8 mouse cellular contexts compared by ENCODE assay signal in the genomic region with DNA sequence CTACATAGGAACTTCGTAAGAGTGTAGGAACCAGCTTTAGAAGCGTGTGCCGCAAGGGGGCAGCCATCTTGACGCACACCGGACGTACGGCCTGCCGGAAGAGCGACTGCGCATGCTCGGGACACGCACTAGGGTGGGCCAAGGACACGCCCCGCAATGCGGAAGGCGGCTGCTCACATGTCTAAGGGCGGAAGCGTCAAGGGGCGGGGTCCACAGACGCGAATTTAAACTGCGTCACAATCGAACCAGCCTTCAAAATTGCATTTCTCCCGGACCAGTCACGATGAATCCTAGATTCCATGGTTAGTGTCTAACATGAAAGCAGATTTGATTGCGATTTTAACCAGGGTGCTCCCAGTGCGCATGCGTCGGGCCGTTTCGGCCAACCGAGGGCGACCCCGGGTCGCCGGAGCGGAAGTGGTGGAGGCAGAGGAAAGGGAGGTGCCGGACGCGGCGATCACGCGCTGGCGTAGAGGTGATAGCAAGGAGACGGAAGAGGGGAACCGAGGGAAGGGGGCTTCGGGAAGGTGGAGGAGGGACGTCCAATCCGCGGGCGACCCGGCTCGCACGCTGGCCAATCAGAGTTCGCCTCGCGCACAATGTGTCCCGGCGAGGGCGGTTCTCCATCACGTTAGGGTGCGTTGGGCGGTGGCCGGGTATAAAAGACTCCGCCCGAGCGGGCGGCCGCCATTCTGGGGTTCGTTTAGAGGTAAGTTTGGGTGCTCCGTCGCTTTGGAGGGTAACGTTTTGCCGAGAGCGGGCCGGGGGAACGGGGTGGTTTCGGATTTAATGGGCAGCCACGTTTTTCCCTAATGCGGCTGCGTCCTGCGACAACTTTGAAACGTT. TPM values are rescaled to one million over a fixed set of nuclear protein-coding genes. Genes with fewer than 3 reads are reported as not detected.
DNase-seq lines count a peak whose midpoint lies in the region; ATAC-seq and TF ChIP-seq lines count a peak whose summit lies in the region.

Gene Mrps18b, minus strand, starts transcription at position 93 of the 846 bp plus-strand sequence.
Gene Ppp1r10, plus strand, starts transcription at position 138 of the 846 bp plus-strand sequence.

- no peaks in the 10 kb centered on the region for H3K27me3 ChIP-seq in forebrain, embryonic 15.5 days

- TF ChIP-seq CTCF in lung, adult 2 months (IDR thresholded peaks at IDR 0.05; ENCODE audit: insufficient read depth, low read length), result 0 out of 2 replicates have a peak, but pooled peaks have one; percentile 29

- peak; percentile 100 for TF ChIP-seq POLR2A in lung, adult 2 months (IDR thresholded peaks at IDR 0.05; ENCODE audit: borderline replicate concordance, extremely low read depth, low read depth, low read length)

- peak; percentile 95 for ATAC-seq in forebrain, embryonic 15.5 days (replicated peaks)
- peak; percentile 83 for ATAC-seq in neutrophil, adult 5-6 weeks (ENCODE audit: extremely low read depth, insufficient number of reproducible peaks, low FRiP score, poor library complexity, severe bottlenecking)

- H3K36me3 ChIP-seq in ES-E14 (ENCODE audit: control insufficient read depth, insufficient read depth, low read length, poor library complexity, severe bottlenecking), result peaks cover 33% of the 10 kb centered on the region
- H3K36me3 ChIP-seq in forebrain, embryonic 15.5 days, result peaks cover 7% of the 10 kb centered on the region; the same call in 1 of the 2 replicates

- H3K4me3 ChIP-seq in ES-E14 (ENCODE audit: insufficient read depth in 1 of 2, low read depth in 1 of 2, low read length in 2 of 2, poor library complexity in 1 of 2, severe bottlenecking in 1 of 2), result peak within 1 kb of the TSS; percentile 78 to 93
- H3K4me3 ChIP-seq in forebrain, embryonic 15.5 days, result peak within 1 kb of the TSS; percentile 77
- H3K4me3 ChIP-seq in lung, adult 2 months (replicated peaks; ENCODE audit: extremely low read depth, low read depth, low read length), result peak within 1 kb of the TSS; percentile 99

- H3K4me1 ChIP-seq in ES-E14 (ENCODE audit: control insufficient read depth in 2 of 2, insufficient read depth in 2 of 2, low read length in 2 of 2, poor library complexity in 1 of 2), result peaks cover 0 to 10% of the 10 kb centered on the region in 2 experiments; a peak in 2 of 4 replicates
- H3K4me1 ChIP-seq in forebrain, embryonic 15.5 days, result peaks cover 37% of the 10 kb centered on the region
- H3K4me1 ChIP-seq in lung, adult 2 months (ENCODE audit: control insufficient read depth, insufficient read depth, low read length), result peaks cover 23% of the 10 kb centered on the region

- DNase-seq in ES-E14 (ENCODE audit: low read depth, low spot score), result peak; percentile 96
- DNase-seq in cerebellum, adult 11-12 months, result peak; percentile 100
- peak; percentile 100 for DNase-seq in heart, postnatal 25 days (ENCODE audit: low spot score)
- DNase-seq in layer of hippocampus, adult 18-20 months (ENCODE audit: low spot score in 2 of 2), result peak; percentile 99 to 100
- DNase-seq in lung, adult 2 months, result peak; percentile 98
- peak; percentile 99 to 100 for DNase-seq in thymus, adult 18-20 months

- H3K27ac ChIP-seq in ES-E14 (ENCODE audit: insufficient read depth, low read depth, low read length, poor library complexity, severe bottlenecking), result peak within 1 kb of the TSS; percentile 98
- peak within 1 kb of the TSS; percentile 99 for H3K27ac ChIP-seq in forebrain, embryonic 15.5 days (replicated peaks)

- in situ Hi-C loops in ES-E14 (cut with MboI; ENCODE audit: low sequenced_read_pairs in 2 of 2, unreplicated experiment in 2 of 2), result no loop called here

- WGBS in forebrain, embryonic 15.5 days, result under 1% methylated on average over 83 of the region's 83 CpGs
- WGBS in lung, adult 2 months, result under 1% methylated on average over 83 of the region's 83 CpGs

- H3K4me2 ChIP-seq in forebrain, embryonic 15.5 days (replicated peaks), result peak within 1 kb of the TSS; percentile 82

- no peaks in the 10 kb centered on the region for H3K9me3 ChIP-seq in ES-E14 (ENCODE audit: control insufficient read depth, insufficient read depth, low read depth, low read length)
- no peaks in the 10 kb centered on the region for H3K9me3 ChIP-seq in forebrain, embryonic 15.5 days

- intact Hi-C loops in heart, postnatal 25 days (cut with DNase I), result loop anchor here (5.0 kb wide), 1 partner anchor 79 kb away; the partner anchor contains the start of gene Tubb5

- peak within 1 kb of the TSS; percentile 96 for H3K9ac ChIP-seq in ES-E14 (ENCODE audit: insufficient read depth, low read depth, low read length, poor library complexity, severe bottlenecking)
- peak within 1 kb of the TSS; percentile 92 for H3K9ac ChIP-seq in forebrain, embryonic 15.5 days (replicated peaks)

TF ChIP-seq in ES-E14, 5 proteins besides CTCF, POLR2A, EP300 and RAD21:
- TF ChIP-seq ZNF384 (IDR thresholded peaks at IDR 0.05; ENCODE audit: low read depth, low read length), result no peak
- no peak for TF ChIP-seq ZC3H11A (IDR thresholded peaks at IDR 0.05; ENCODE audit: borderline replicate concordance, low read depth, low read length)
- TF ChIP-seq HCFC1 (IDR thresholded peaks at IDR 0.05; ENCODE audit: borderline replicate concordance, insufficient read depth, low read length), result peak; percentile 71

RNA-seq across cellular contexts. Expression of gene Mrps18b, which starts in this region (rescaled TPM):
- 189 and 226 TPM in 2 replicates for total RNA-seq in ES-E14 (2012; rRNA removed)
- polyA plus RNA-seq in forebrain, embryonic 15.5 days (2015; fragmentation: Nextera tagmentation; extraction: Ambion mirVana), result 53.1 and 54.1 TPM in 2 replicates
- 10 to 100 TPM; 51.7 to 55.3 TPM for total RNA-seq in heart, postnatal 25 days (2021)
- 10 to 100 TPM; 37.8 to 44.3 TPM for total RNA-seq in layer of hippocampus, adult 18-20 months (2021)
- 30.4 and 43.8 TPM in 2 replicates for polyA plus RNA-seq in lung, adult 2 months (2012; rRNA removed)
- total RNA-seq in neutrophil, adult 5-6 weeks (2017), result 29.3 and 36.8 TPM in 2 replicates

RNA-seq across cellular contexts. Expression of gene Ppp1r10, which starts in this region (rescaled TPM):
- 64.8 and 68.2 TPM in 2 replicates for total RNA-seq in ES-E14 (2012; rRNA removed)
- polyA plus RNA-seq in forebrain, embryonic 15.5 days (2015; fragmentation: Nextera tagmentation; extraction: Ambion mirVana), result 51.5 and 53.9 TPM in 2 replicates
- 10 to 100 TPM; 30.4 to 34.5 TPM for total RNA-seq in heart, postnatal 25 days (2021)
- 10 to 100 TPM; 66.5 to 72.5 TPM for total RNA-seq in layer of hippocampus, adult 18-20 months (2021)
- polyA plus RNA-seq in lung, adult 2 months (2012; rRNA removed), result 27.4 and 28.6 TPM in 2 replicates
- total RNA-seq in neutrophil, adult 5-6 weeks (2017), result 413 and 415 TPM in 2 replicates

Comparison
In these comparisons a context has a peak if more than half of its experiments do, and no peak if none do; other contexts are left out.
1. Peak in every context shown above with its lines: DNase-seq, ATAC-seq, H3K4me3 ChIP-seq and H3K27ac ChIP-seq.